Mouse (Mus musculus) heart, embryonic 14.5 days (tissue): ENCODE measurements at regions not wholly inside any gene's neighbourhood (a gene's known extent, or its start where the extent isn't known, plus 50 kb on each side); places are given as distances from the start of the nearest gene placed in this dataset.

Experiments used
- ATAC-seq: fragments of 200-750 bp; cut with Nextera tagmentation; 2 replicates; pipeline ENCODE4 v1.8.0; 2017; ENCODE audit warnings: low read depth, moderate TSS enrichment; ENCODE audit not compliant: insufficient number of reproducible peaks, insufficient read depth, low FRiP score
- H3K27ac ChIP-seq, 2 experiments: fragments of 200-500 bp in 1 of 2; fragments of 300-500 bp in 1 of 2; sonication (generic) in 1 of 2; replicated peaks in 1 of 2; 2 replicates each; pipeline ENCODE4 v1.5.1; 2012 to 2014; ENCODE audit warnings: low read depth in 2 of 2, low read length in 2 of 2, control low read depth in 1 of 2, mild to moderate bottlenecking in 1 of 2, mixed read lengths in 1 of 2; ENCODE audit not compliant: control insufficient read depth in 1 of 2, insufficient read depth in 1 of 2
- H3K27me3 ChIP-seq: fragments of 300-500 bp; sonication (generic); 2 replicates; pipeline ENCODE4 v1.6.1; 2014; ENCODE audit warnings: mild to moderate bottlenecking, low read length, control low read depth; ENCODE audit not compliant: control insufficient read depth, insufficient read depth
- H3K36me3 ChIP-seq: fragments of 300-500 bp; sonication (generic); 2 replicates; pipeline ENCODE4 v1.6.1; 2014; ENCODE audit warnings: mild to moderate bottlenecking, control low read depth, low read length, mixed read lengths; ENCODE audit not compliant: control insufficient read depth, insufficient read depth
- H3K4me1 ChIP-seq, 2 experiments: fragments of 200-500 bp in 1 of 2; fragments of 300-500 bp in 1 of 2; sonication (generic) in 1 of 2; 2 replicates each; pipeline ENCODE4 v1.6.1; 2012 to 2014; ENCODE audit warnings: low read length in 2 of 2, control low read depth in 1 of 2, mixed read lengths in 1 of 2; ENCODE audit not compliant: control insufficient read depth in 2 of 2, insufficient read depth in 2 of 2
- H3K4me2 ChIP-seq: fragments of 300-500 bp; sonication (generic); 2 replicates; pipeline ENCODE4 v1.6.1; 2014; ENCODE audit warnings: mild to moderate bottlenecking, low read length
- H3K4me3 ChIP-seq, 2 experiments: fragments of 200-500 bp in 1 of 2; fragments of 300-500 bp in 1 of 2; sonication (generic) in 1 of 2; 2 replicates each; pipeline ENCODE4 v1.5.1; 2012 to 2014; ENCODE audit warnings: low read length in 2 of 2, mild to moderate bottlenecking in 2 of 2, control low read depth in 1 of 2, low read depth in 1 of 2, moderate library complexity in 1 of 2; ENCODE audit not compliant: control insufficient read depth in 1 of 2, insufficient read depth in 1 of 2
- H3K9ac ChIP-seq: fragments of 300-500 bp; sonication (generic); 2 replicates; pipeline ENCODE4 v1.6.1; 2014; ENCODE audit warnings: mild to moderate bottlenecking, low read length
- H3K9me3 ChIP-seq: fragments of 300-500 bp; sonication (generic); 2 replicates; pipeline ENCODE4 v1.6.1; 2016; ENCODE audit warnings: low read length, control low read depth; ENCODE audit not compliant: control insufficient read depth
- WGBS: fragments of 180-500 bp; shearing (Covaris S2); extraction: QIAGEN DNeasy Blood & Tissue Kit; methylation state at CpG from one replicate; pipeline ENCODE4 v1.1.7; 2014; 5-methylcytosine and 5-hydroxymethylcytosine counted together

DNA sequence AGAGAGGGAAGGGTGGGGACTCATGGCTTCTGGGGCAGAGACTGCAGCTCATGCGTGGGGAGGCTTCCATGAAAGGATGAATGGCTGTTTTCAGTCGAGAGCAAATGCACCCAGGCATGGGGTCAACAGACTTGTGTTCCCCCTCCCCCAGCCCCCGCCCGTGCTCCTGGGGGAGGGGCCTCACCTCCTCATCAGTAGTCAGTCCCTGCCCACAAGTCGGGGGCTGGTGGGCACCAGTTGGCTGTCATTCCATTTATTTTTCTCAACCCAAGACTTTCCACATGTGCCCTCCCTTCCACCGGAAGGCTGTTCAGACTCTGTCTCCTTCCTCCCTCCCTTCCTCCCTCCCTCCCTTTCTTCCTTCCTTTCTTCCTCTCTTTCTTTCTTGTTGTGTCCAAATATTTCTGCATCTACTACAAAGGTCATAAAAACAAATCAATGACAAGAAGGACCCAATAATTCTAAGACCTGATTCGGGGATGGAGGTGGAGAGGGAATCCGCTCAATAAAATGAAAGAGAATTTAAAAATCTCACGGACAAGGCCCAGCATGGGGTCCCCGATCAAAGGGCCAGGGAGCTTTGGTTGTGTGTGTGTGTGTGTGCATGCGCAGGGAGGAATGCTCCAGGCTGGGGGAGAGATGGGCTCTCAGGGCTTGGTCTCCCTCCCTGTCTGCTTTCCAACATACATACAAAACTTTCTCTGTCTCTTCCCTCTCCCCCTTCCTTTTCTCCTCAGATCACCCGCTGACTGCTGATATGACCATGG, 57.7 kb downstream of the Rpl14 start:
- no peak overlapping the region for H3K4me3 ChIP-seq
- 58% methylated on average over 12 of the region's 12 CpGs for WGBS
- ATAC-seq: no peak

GRCm38 (mm10) chr9:120629609-120630008, 58.4 kb downstream of the Rpl14 start:
- Histone ChIP-seq H3K27ac (no peak overlapping the region), H3K9ac (no peak overlapping the region), H3K4me2 (no peak overlapping the region), H3K4me1 (no peaks in the 10 kb centered on the region; a peak in 1 of 4 replicates), H3K9me3 (peaks cover 8% of the 10 kb centered on the region; the same call in 1 of the 2 replicates), H3K4me3 (no peak overlapping the region), H3K27me3 (no peaks in the 10 kb centered on the region), H3K36me3 (no peaks in the 10 kb centered on the region)
- whole genome bisulfite sequencing: 71% methylated on average over 11 of the region's 11 CpGs
- no peak for ATAC-seq

More for the DNA sequence above, 57.7 kb downstream of the Rpl14 start:
- Histone ChIP-seq H3K9ac (no peak overlapping the region), H3K36me3 (no peaks in the 10 kb centered on the region), H3K27ac (no peak overlapping the region), H3K4me1 (no peaks in the 10 kb centered on the region; a peak in 1 of 4 replicates), H3K4me2 (no peak overlapping the region), H3K27me3 (no peaks in the 10 kb centered on the region), H3K9me3 (peaks cover 8% of the 10 kb centered on the region; the same call in 1 of the 2 replicates)

GRCm38 (mm10) chr9:120632821-120633220, 61.6 kb downstream of the Rpl14 start:
- Histone ChIP-seq H3K4me3 (no peak overlapping the region), H3K9me3 (no peaks in the 10 kb centered on the region), H3K4me2 (no peak overlapping the region), H3K27me3 (no peaks in the 10 kb centered on the region), H3K36me3 (no peaks in the 10 kb centered on the region), H3K9ac (no peak overlapping the region), H3K27ac (no peak overlapping the region), H3K4me1 (no peaks in the 10 kb centered on the region; a peak in 1 of 4 replicates)
- no peak for ATAC-seq
- 88% methylated on average over 10 of the region's 10 CpGs for WGBS

DNA sequence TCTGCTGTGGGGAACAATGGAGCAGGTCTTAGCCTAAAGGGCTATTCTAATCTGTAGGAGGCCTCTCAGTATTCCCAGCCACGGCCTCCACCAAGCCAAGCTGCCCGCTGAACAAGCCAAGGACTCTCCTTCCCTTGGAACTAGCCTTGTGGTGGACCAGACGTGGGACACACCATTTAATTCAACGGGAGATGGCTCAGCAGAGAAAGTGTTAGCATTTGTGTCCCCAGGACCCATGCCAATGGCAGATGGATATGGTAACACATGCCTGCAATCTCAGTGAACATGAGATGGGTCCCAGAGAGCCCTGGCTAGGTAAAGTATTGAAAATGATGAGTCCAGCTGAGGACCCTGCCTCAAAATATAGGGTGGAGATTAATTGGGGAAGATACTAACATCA, 71.4 kb downstream of the Rpl14 start:
- no peaks in the 10 kb centered on the region for H3K9me3 ChIP-seq
- 88% methylated on average over 4 of the region's 4 CpGs for WGBS
- no peak overlapping the region for H3K27ac ChIP-seq
- no peaks in the 10 kb centered on the region for H3K36me3 ChIP-seq
- H3K27me3 ChIP-seq: no peaks in the 10 kb centered on the region
- ATAC-seq: no peak
- no peak overlapping the region for H3K4me3 ChIP-seq
- no peak overlapping the region for H3K4me2 ChIP-seq
- no peaks in the 10 kb centered on the region for H3K4me1 ChIP-seq
- H3K9ac ChIP-seq: no peak overlapping the region

DNA sequence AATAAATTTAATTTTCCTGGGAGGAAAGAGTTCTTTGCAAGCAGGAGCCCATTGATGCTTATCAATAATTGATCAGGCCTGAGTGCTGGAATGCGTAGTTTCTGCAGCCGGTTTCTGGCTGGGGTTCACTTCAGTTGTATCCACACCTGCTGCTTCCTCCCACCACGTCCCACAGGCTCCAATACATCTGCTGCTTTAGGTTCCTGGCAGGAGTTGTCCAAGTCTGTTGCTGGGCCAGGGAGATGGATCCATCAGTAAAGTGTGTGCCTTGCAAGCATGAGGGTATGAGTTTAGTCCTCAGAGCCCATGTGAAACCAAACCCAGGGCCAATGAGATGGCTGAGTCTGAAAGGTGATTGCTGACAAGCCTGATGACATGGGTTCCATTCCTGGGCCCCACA, 72.1 kb downstream of the Rpl14 start:
- WGBS: 55% methylated on average over 3 of the region's 3 CpGs
- Histone ChIP-seq H3K4me1 (no peaks in the 10 kb centered on the region), H3K9me3 (no peaks in the 10 kb centered on the region), H3K27ac (no peak overlapping the region), H3K4me2 (no peak overlapping the region), H3K36me3 (no peaks in the 10 kb centered on the region), H3K27me3 (no peaks in the 10 kb centered on the region), H3K4me3 (no peak overlapping the region), H3K9ac (no peak overlapping the region)
- no peak for ATAC-seq

DNA sequence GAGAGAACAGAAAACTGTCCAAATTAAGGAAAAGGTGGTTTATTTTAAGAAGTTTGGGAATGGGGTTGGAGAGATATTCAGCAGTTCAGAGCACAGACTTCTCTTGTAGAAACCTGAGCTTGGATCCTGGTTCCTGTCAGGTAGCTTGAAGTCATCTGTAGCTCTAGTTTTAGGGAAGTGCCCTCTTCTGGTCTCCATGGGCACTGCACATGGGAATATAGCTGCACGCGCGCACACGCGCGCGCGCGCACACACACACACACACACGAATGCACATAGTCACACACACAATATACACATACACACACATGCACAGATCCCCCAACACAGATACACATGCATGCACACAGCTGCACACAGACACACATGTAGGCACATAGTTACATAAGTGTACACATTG, 74.5 kb downstream of the Rpl14 start:
- WGBS: 98% methylated on average over 10 of the region's 10 CpGs

GRCm38 (mm10) chr9:120646806-120647667, 75.8 kb downstream of the Rpl14 start:
- Histone ChIP-seq H3K4me1 (no peaks in the 10 kb centered on the region), H3K9ac (no peak overlapping the region), H3K27ac (no peak overlapping the region), H3K36me3 (no peaks in the 10 kb centered on the region), H3K27me3 (no peaks in the 10 kb centered on the region), H3K9me3 (no peaks in the 10 kb centered on the region), H3K4me2 (no peak overlapping the region), H3K4me3 (no peak overlapping the region)
- WGBS: 75% methylated on average over 10 of the region's 10 CpGs
- no peak for ATAC-seq

More for the DNA sequence above, 74.5 kb downstream of the Rpl14 start:
- Histone ChIP-seq H3K9me3 (no peaks in the 10 kb centered on the region), H3K4me1 (no peaks in the 10 kb centered on the region), H3K4me3 (no peak overlapping the region), H3K36me3 (no peaks in the 10 kb centered on the region), H3K27me3 (no peaks in the 10 kb centered on the region), H3K4me2 (no peak overlapping the region), H3K9ac (no peak overlapping the region), H3K27ac (no peak overlapping the region)
- no peak for ATAC-seq
